Mouse (Mus musculus) stomach, adult 2 months (tissue): ENCODE results near the gene A2m. TPM values are rescaled to one million over a fixed set of nuclear protein-coding genes. Genes with fewer than 3 reads are reported as not detected.

ENCODE experiments used
- polyA plus RNA-seq: library from polyadenylated mRNA; depleted of rRNA; stranded (reverse); fragments of >200 nt; gene quantifications from 2 replicates; pipeline ENCODE4 v1.2.3, GENCODE M21; 2012; rRNA removed

Gene A2m
- polyA plus RNA-seq, result not detected in 2 replicates

GRCm38 (mm10) chr6:121635076-121635475 lies at the start of gene A2m:
A2m (plus strand) TSS chr6:121635376.

Other genes with a start within 250 kb of the A2m start
- 0.27 and 0.30 TPM in 2 replicates for gene Iqsec3, start 161.7 kb upstream of the A2m start, polyA plus RNA-seq
- gene Gm7298, start 97.6 kb downstream of the A2m start, polyA plus RNA-seq, result not detected in 2 replicates
- gene Mug1, start 203.2 kb downstream of the A2m start, polyA plus RNA-seq, result 0.25 and 1.4 TPM in 2 replicates